ENCODE assay signal across 13 mouse cellular contexts in genomic region chr4:62103366-62103765, GRCm38 (mm10). TPM values are rescaled to one million over a fixed set of nuclear protein-coding genes. Genes with fewer than 3 reads are reported as not detected.
DNase-seq lines count a peak whose midpoint lies in the region; ATAC-seq and TF ChIP-seq lines count a peak whose summit lies in the region.
"Not testable (repeated sequence)": the region's sequence is repeated elsewhere in the genome, so short reads cannot be mapped to it uniquely, and the experiment has no call there.
"Had no signal": no experiment of that assay in that cellular context is flagged by ENCODE, and none has a peak within 500 bp of the region (broad histone marks: within the 10 kb centered on the region; RNA-seq: fewer than 3 reads in every experiment).

No protein-coding gene starts in this region.

- not testable (repeated sequence) for TF ChIP-seq POLR2A in limb, embryonic 14.5 days (IDR thresholded peaks at IDR 0.05; ENCODE audit: borderline replicate concordance, extremely low read depth, insufficient read depth, insufficient read length)

- H3K4me3 ChIP-seq in embryonic facial prominence, embryonic 14.5 days (ENCODE audit: low read depth, low read length); hindbrain, embryonic 10.5 days; limb, embryonic 14.5 days (replicated peaks; ENCODE audit: low read length); midbrain, embryonic 10.5 days: not testable (repeated sequence)

- H3K4me1 ChIP-seq in embryonic facial prominence, embryonic 14.5 days (ENCODE audit: control insufficient read depth, insufficient read depth, low read length); hindbrain, embryonic 10.5 days (replicated peaks); limb, embryonic 14.5 days (ENCODE audit: control insufficient read depth, insufficient read depth, low read length); midbrain, embryonic 10.5 days: not testable (repeated sequence)

- H3K36me3 ChIP-seq in embryonic facial prominence, embryonic 14.5 days (ENCODE audit: control insufficient read depth, insufficient read depth, low read length); hindbrain, embryonic 10.5 days; limb, embryonic 14.5 days (ENCODE audit: control insufficient read depth, insufficient read depth, low read length); midbrain, embryonic 10.5 days; splenic B cell, adult 2 months (ENCODE audit: control insufficient read depth, insufficient read depth, low read length, poor library complexity, severe bottlenecking): not testable (repeated sequence)

- not testable (repeated sequence) for H3K9ac ChIP-seq in embryonic facial prominence, embryonic 14.5 days (ENCODE audit: low read depth, low read length); limb, embryonic 14.5 days (ENCODE audit: low read depth, low read length, severe bottlenecking)

- peak; percentile 46 for DNase-seq in ES-CJ7 (ENCODE audit: low read depth, low spot score)
- peak; percentile 43 for DNase-seq in brain, adult 2 months (ENCODE audit: low read depth, low spot score)
- peak; percentile 15 for DNase-seq in embryonic facial prominence, embryonic 14.5 days (ENCODE audit: low spot score)
- DNase-seq in hindbrain, embryonic 10.5 days (ENCODE audit: low spot score), result peak; percentile 12
- peak; percentile 14 to 70 for DNase-seq in kidney, postnatal 36 days
- peak; percentile 9 for DNase-seq in limb, embryonic 14.5 days (ENCODE audit: low spot score)
- peak; percentile 15 for DNase-seq in midbrain, embryonic 10.5 days (ENCODE audit: low spot score)
- DNase-seq in splenic B cell, adult 2 months (ENCODE audit: low read depth, low spot score), result peak; percentile 8

- not testable (repeated sequence) for H3K27me3 ChIP-seq in embryonic facial prominence, embryonic 14.5 days (replicated peaks; ENCODE audit: control insufficient read depth, insufficient read depth, low read length); hindbrain, embryonic 10.5 days (ENCODE audit: insufficient read depth, poor library complexity, severe bottlenecking); limb, embryonic 14.5 days (ENCODE audit: control insufficient read depth, insufficient read depth, low read length); midbrain, embryonic 10.5 days (ENCODE audit: low read depth, poor library complexity, severe bottlenecking); splenic B cell, adult 2 months (ENCODE audit: control insufficient read depth, insufficient read depth, low read length, poor library complexity, severe bottlenecking)

- not testable (repeated sequence) for ATAC-seq in embryonic facial prominence, embryonic 14.5 days (ENCODE audit: low read depth); limb, embryonic 14.5 days (ENCODE audit: low FRiP score, low read depth)

- not testable (repeated sequence) for H3K4me2 ChIP-seq in embryonic facial prominence, embryonic 14.5 days (ENCODE audit: low read depth, low read length); limb, embryonic 14.5 days (replicated peaks; ENCODE audit: low read depth, low read length, severe bottlenecking)

- H3K9me3 ChIP-seq in embryonic facial prominence, embryonic 14.5 days (ENCODE audit: control insufficient read depth, low read length); hindbrain, embryonic 10.5 days; limb, embryonic 14.5 days (ENCODE audit: control insufficient read depth, low read length); midbrain, embryonic 10.5 days (replicated peaks): not testable (repeated sequence)

- 50% methylated on average over 1 of the region's 2 CpGs for WGBS in embryonic facial prominence, embryonic 14.5 days
- WGBS in hindbrain, embryonic 10.5 days, result 76% methylated on average over 2 of the region's 2 CpGs
- 57% methylated on average over 2 of the region's 2 CpGs for WGBS in limb, embryonic 14.5 days
- 63% methylated on average over 2 of the region's 2 CpGs for WGBS in midbrain, embryonic 10.5 days

- not testable (repeated sequence) for H3K27ac ChIP-seq in embryonic facial prominence, embryonic 14.5 days (replicated peaks; ENCODE audit: low read depth, low read length); hindbrain, embryonic 10.5 days; limb, embryonic 14.5 days (replicated peaks; ENCODE audit: low read depth, low read length); midbrain, embryonic 10.5 days (replicated peaks)

RNA-seq across cellular contexts. Expression of gene Mup3, which starts 16.2 kb away (rescaled TPM):
- polyA plus RNA-seq in embryonic facial prominence, embryonic 14.5 days (2014; fragmentation: Nextera tagmentation; extraction: Ambion mirVana), result 0.52 TPM in 1 of 2 replicates, not detected in the other
- polyA plus RNA-seq in hindbrain, embryonic 10.5 days (2016; fragmentation: Nextera tagmentation; extraction: Ambion mirVana), result not detected in 2 replicates
- polyA plus RNA-seq in limb, embryonic 14.5 days (2012; rRNA removed), result not detected in 2 replicates
- polyA plus RNA-seq in limb, embryonic 14.5 days (2014; fragmentation: Nextera tagmentation; extraction: Ambion mirVana), result not detected in 2 replicates
- polyA plus RNA-seq in midbrain, embryonic 10.5 days (2016; fragmentation: Nextera tagmentation; extraction: Ambion mirVana), result not detected in 2 replicates
- polyA plus RNA-seq: erythroblast, embryonic 14.5 days; heart, embryonic 11.5 days; hindbrain, embryonic 14.5 days; limb, embryonic 15.5 days; stomach, embryonic 14.5 days had no signal

RNA-seq across cellular contexts. Expression of gene Mup21, which starts 47.3 kb away (rescaled TPM):
- polyA plus RNA-seq in embryonic facial prominence, embryonic 14.5 days (2014; fragmentation: Nextera tagmentation; extraction: Ambion mirVana), result not detected in 2 replicates
- not detected in 2 replicates for polyA plus RNA-seq in hindbrain, embryonic 10.5 days (2016; fragmentation: Nextera tagmentation; extraction: Ambion mirVana)
- not detected in 2 replicates for polyA plus RNA-seq in limb, embryonic 14.5 days (2012; rRNA removed)
- polyA plus RNA-seq in limb, embryonic 14.5 days (2014; fragmentation: Nextera tagmentation; extraction: Ambion mirVana), result not detected in 2 replicates
- not detected in 2 replicates for polyA plus RNA-seq in midbrain, embryonic 10.5 days (2016; fragmentation: Nextera tagmentation; extraction: Ambion mirVana)
- polyA plus RNA-seq: erythroblast, embryonic 14.5 days; heart, embryonic 11.5 days; hindbrain, embryonic 14.5 days; limb, embryonic 15.5 days; stomach, embryonic 14.5 days had no signal

RNA-seq across cellular contexts. Expression of gene Mup20, which starts 49.4 kb away (rescaled TPM):
- polyA plus RNA-seq in embryonic facial prominence, embryonic 14.5 days (2014; fragmentation: Nextera tagmentation; extraction: Ambion mirVana), result not detected in 2 replicates
- polyA plus RNA-seq in hindbrain, embryonic 10.5 days (2016; fragmentation: Nextera tagmentation; extraction: Ambion mirVana), result not detected in 2 replicates
- polyA plus RNA-seq in limb, embryonic 14.5 days (2012; rRNA removed), result not detected in 2 replicates
- not detected in 2 replicates for polyA plus RNA-seq in limb, embryonic 14.5 days (2014; fragmentation: Nextera tagmentation; extraction: Ambion mirVana)
- polyA plus RNA-seq in midbrain, embryonic 10.5 days (2016; fragmentation: Nextera tagmentation; extraction: Ambion mirVana), result not detected in 2 replicates
- polyA plus RNA-seq: erythroblast, embryonic 14.5 days; heart, embryonic 11.5 days; hindbrain, embryonic 14.5 days; limb, embryonic 15.5 days; stomach, embryonic 14.5 days had no signal
